Comparison of ENCODE assay signal across 31 mouse cellular contexts in the genomic region with DNA sequence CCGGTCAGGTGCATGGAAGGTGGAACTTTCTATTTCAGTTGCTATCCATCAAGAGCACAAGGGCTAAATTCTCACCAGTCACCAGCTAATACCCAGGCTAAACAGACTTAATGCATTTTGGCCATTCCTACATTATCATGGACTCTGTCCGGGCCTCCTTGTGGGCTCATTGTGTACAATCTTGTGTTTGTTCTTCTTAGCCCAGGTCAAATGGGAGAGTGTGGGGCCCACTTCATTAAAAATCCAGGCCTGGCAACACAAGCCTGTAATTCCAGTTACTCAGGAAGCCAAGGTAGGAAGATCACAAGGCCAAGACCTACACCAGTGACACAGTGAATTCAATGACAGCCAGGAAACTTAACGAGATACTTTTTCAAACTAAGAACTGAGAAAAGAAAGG. TPM values are rescaled to one million over a fixed set of nuclear protein-coding genes. Genes with fewer than 3 reads are reported as not detected.
DNase-seq lines count a peak whose midpoint lies in the region; ATAC-seq and TF ChIP-seq lines count a peak whose summit lies in the region.
"Had no signal": no experiment of that assay in that cellular context is flagged by ENCODE, and none has a peak within 500 bp of the region (broad histone marks: within the 10 kb centered on the region; RNA-seq: fewer than 3 reads in every experiment).

No protein-coding gene starts in this region.

- no peaks in the 10 kb centered on the region for H3K4me1 ChIP-seq in intestine, embryonic 15.5 days (replicated peaks)
- no peaks in the 10 kb centered on the region for H3K4me1 ChIP-seq in intestine, postnatal 0 days (replicated peaks; ENCODE audit: control insufficient read depth, insufficient read depth, low read length)
- no peaks in the 10 kb centered on the region for H3K4me1 ChIP-seq in intestine, embryonic 16.5 days (ENCODE audit: control insufficient read depth, insufficient read depth, low read length)
- H3K4me1 ChIP-seq in stomach, embryonic 15.5 days = no peaks in the 10 kb centered on the region
- H3K4me1 ChIP-seq: embryonic facial prominence, embryonic 10.5 days; embryonic facial prominence, embryonic 13.5 days; forebrain, embryonic 12.5 days; forebrain, embryonic 15.5 days; hindbrain, embryonic 12.5 days; hindbrain, embryonic 15.5 days had no signal

- no peak for TF ChIP-seq CTCF in intestine, postnatal 0 days (IDR thresholded peaks at IDR 0.05; ENCODE audit: low read depth)

- no peak for DNase-seq in cerebellum, postnatal 10 days
- DNase-seq in kidney, postnatal 36 days = no peak
- DNase-seq: adrenal gland, postnatal 10 days; adrenal gland, postnatal 36 days; B cell, adult 2 months; cerebellum, adult 11 months; cerebellum, adult 2 months; cerebellum, adult 9-11 months; cerebellum, postnatal 36 days; embryo, embryonic 11 days; gastrocnemius, postnatal 25 days; heart, adult 2 months had no signal

- no peaks in the 10 kb centered on the region for H3K36me3 ChIP-seq in intestine, embryonic 15.5 days
- no peaks in the 10 kb centered on the region for H3K36me3 ChIP-seq in intestine, postnatal 0 days (ENCODE audit: control insufficient read depth, insufficient read depth)
- no peaks in the 10 kb centered on the region for H3K36me3 ChIP-seq in intestine, embryonic 16.5 days (ENCODE audit: control insufficient read depth, insufficient read depth, low read length)
- no peaks in the 10 kb centered on the region for H3K36me3 ChIP-seq in stomach, embryonic 15.5 days
- H3K36me3 ChIP-seq: embryonic facial prominence, embryonic 10.5 days; embryonic facial prominence, embryonic 13.5 days; forebrain, embryonic 12.5 days; forebrain, embryonic 15.5 days; hindbrain, embryonic 12.5 days; hindbrain, embryonic 15.5 days had no signal

- H3K4me3 ChIP-seq in intestine, embryonic 15.5 days (replicated peaks) = no peak overlapping the region
- H3K4me3 ChIP-seq in intestine, postnatal 0 days (ENCODE audit: low read depth, low read length) = no peak overlapping the region
- H3K4me3 ChIP-seq in intestine, embryonic 16.5 days (ENCODE audit: low read length) = no peak overlapping the region
- H3K4me3 ChIP-seq in stomach, embryonic 15.5 days (replicated peaks) = no peak overlapping the region
- H3K4me3 ChIP-seq: embryonic facial prominence, embryonic 10.5 days; embryonic facial prominence, embryonic 13.5 days; erythroblast, embryonic 14.5 days; forebrain, embryonic 12.5 days; forebrain, embryonic 15.5 days; heart, adult 2 months; hindbrain, embryonic 12.5 days; hindbrain, embryonic 15.5 days had no signal

- no peak overlapping the region for H3K27ac ChIP-seq in intestine, embryonic 15.5 days
- H3K27ac ChIP-seq in intestine, postnatal 0 days (ENCODE audit: low read depth, low read length) = no peak overlapping the region
- H3K27ac ChIP-seq in intestine, embryonic 16.5 days (ENCODE audit: low read length) = no peak overlapping the region
- no peak overlapping the region for H3K27ac ChIP-seq in stomach, embryonic 15.5 days
- H3K27ac ChIP-seq: embryonic facial prominence, embryonic 10.5 days; embryonic facial prominence, embryonic 13.5 days; forebrain, embryonic 12.5 days; forebrain, embryonic 15.5 days; heart, adult 2 months; hindbrain, embryonic 12.5 days; hindbrain, embryonic 15.5 days had no signal

- no peaks in the 10 kb centered on the region; the same call in 1 of the 2 replicates for H3K27me3 ChIP-seq in intestine, embryonic 15.5 days (replicated peaks)
- no peaks in the 10 kb centered on the region for H3K27me3 ChIP-seq in intestine, postnatal 0 days (replicated peaks; ENCODE audit: control insufficient read depth, insufficient read depth, low read length)
- H3K27me3 ChIP-seq in intestine, embryonic 16.5 days (replicated peaks; ENCODE audit: control insufficient read depth, insufficient read depth, low read length) = no peaks in the 10 kb centered on the region
- H3K27me3 ChIP-seq in stomach, embryonic 15.5 days (replicated peaks) = no peaks in the 10 kb centered on the region
- H3K27me3 ChIP-seq: CH12.LX; forebrain, embryonic 15.5 days; hindbrain, embryonic 15.5 days; Patski had no signal

- H3K9me3 ChIP-seq in intestine, embryonic 15.5 days = no peaks in the 10 kb centered on the region
- no peaks in the 10 kb centered on the region for H3K9me3 ChIP-seq in intestine, postnatal 0 days (ENCODE audit: control insufficient read depth)
- no peaks in the 10 kb centered on the region for H3K9me3 ChIP-seq in intestine, embryonic 16.5 days (ENCODE audit: control insufficient read depth, low read length)
- H3K9me3 ChIP-seq in stomach, embryonic 15.5 days = no peaks in the 10 kb centered on the region
- H3K9me3 ChIP-seq: embryonic facial prominence, embryonic 10.5 days; embryonic facial prominence, embryonic 13.5 days; forebrain, embryonic 12.5 days; forebrain, embryonic 15.5 days; G1E; hindbrain, embryonic 12.5 days; hindbrain, embryonic 15.5 days had no signal

- no peak overlapping the region for H3K4me2 ChIP-seq in intestine, embryonic 15.5 days (replicated peaks)
- no peak overlapping the region for H3K4me2 ChIP-seq in intestine, postnatal 0 days (replicated peaks; ENCODE audit: low read depth)
- no peak overlapping the region for H3K4me2 ChIP-seq in intestine, embryonic 16.5 days (ENCODE audit: low read depth, low read length)
- no peak overlapping the region for H3K4me2 ChIP-seq in stomach, embryonic 15.5 days
- H3K4me2 ChIP-seq: embryonic facial prominence, embryonic 13.5 days; forebrain, embryonic 12.5 days; forebrain, embryonic 15.5 days; heart, embryonic 11.5 days; hindbrain, embryonic 12.5 days; hindbrain, embryonic 15.5 days had no signal

- whole genome bisulfite sequencing in intestine, embryonic 15.5 days = 75% methylated on average over 3 of the region's 3 CpGs
- WGBS in intestine, postnatal 0 days = 70% methylated on average over 3 of the region's 3 CpGs
- 71% methylated on average over 3 of the region's 3 CpGs for WGBS in intestine, embryonic 16.5 days
- WGBS in stomach, embryonic 15.5 days = 78% methylated on average over 3 of the region's 3 CpGs

- 0 out of 2 replicates have a peak, but pooled peaks have one; percentile 20 for ATAC-seq in intestine, embryonic 15.5 days
- ATAC-seq in intestine, postnatal 0 days = no peak
- peak; percentile 55; the same call in 1 of the 2 replicates for ATAC-seq in intestine, embryonic 16.5 days
- peak; percentile 70 for ATAC-seq in stomach, embryonic 15.5 days (ENCODE audit: insufficient read depth, low FRiP score, low read depth)
- ATAC-seq: forebrain, embryonic 15.5 days; Patski had no signal

- H3K9ac ChIP-seq in intestine, embryonic 15.5 days = no peak overlapping the region
- H3K9ac ChIP-seq in intestine, postnatal 0 days (ENCODE audit: low read depth, low read length) = no peak overlapping the region
- no peak overlapping the region for H3K9ac ChIP-seq in intestine, embryonic 16.5 days (ENCODE audit: low read depth, low read length)
- no peak overlapping the region for H3K9ac ChIP-seq in stomach, embryonic 15.5 days
- H3K9ac ChIP-seq: embryonic facial prominence, embryonic 13.5 days; forebrain, embryonic 12.5 days; forebrain, embryonic 15.5 days; hindbrain, embryonic 12.5 days; hindbrain, embryonic 15.5 days had no signal

RNA-seq across cellular contexts. Expression of gene Mospd2, which starts 9.0 kb away (rescaled TPM):
- polyA plus RNA-seq in intestine, embryonic 15.5 days (2015; fragmentation: Nextera tagmentation; extraction: Ambion mirVana) = 19.3 and 23.2 TPM in 2 replicates
- 19.4 and 20.6 TPM in 2 replicates for polyA plus RNA-seq in intestine, postnatal 0 days (2015; fragmentation: Nextera tagmentation; extraction: Ambion mirVana)
- 21.1 and 21.6 TPM in 2 replicates for polyA plus RNA-seq in intestine, embryonic 16.5 days (2015; fragmentation: Nextera tagmentation; extraction: Ambion mirVana)
- polyA plus RNA-seq in stomach, embryonic 15.5 days (2015; fragmentation: Nextera tagmentation; extraction: Ambion mirVana) = 25.2 and 26.4 TPM in 2 replicates

RNA-seq across cellular contexts. Expression of gene Fancb, which starts 9.2 kb away (rescaled TPM):
- polyA plus RNA-seq in intestine, embryonic 15.5 days (2015; fragmentation: Nextera tagmentation; extraction: Ambion mirVana) = 7.5 and 9.4 TPM in 2 replicates
- polyA plus RNA-seq in intestine, postnatal 0 days (2015; fragmentation: Nextera tagmentation; extraction: Ambion mirVana) = 2.1 TPM in 2 replicates
- 6.9 and 7.2 TPM in 2 replicates for polyA plus RNA-seq in intestine, embryonic 16.5 days (2015; fragmentation: Nextera tagmentation; extraction: Ambion mirVana)
- polyA plus RNA-seq in stomach, embryonic 15.5 days (2015; fragmentation: Nextera tagmentation; extraction: Ambion mirVana) = 10.3 and 11.2 TPM in 2 replicates

RNA-seq across cellular contexts. Expression of gene Gm17604, which starts 33.4 kb away (rescaled TPM):
- not detected in 2 replicates for polyA plus RNA-seq in intestine, embryonic 15.5 days (2015; fragmentation: Nextera tagmentation; extraction: Ambion mirVana)
- not detected in 2 replicates for polyA plus RNA-seq in intestine, postnatal 0 days (2015; fragmentation: Nextera tagmentation; extraction: Ambion mirVana)
- polyA plus RNA-seq in intestine, embryonic 16.5 days (2015; fragmentation: Nextera tagmentation; extraction: Ambion mirVana) = not detected in 2 replicates
- polyA plus RNA-seq in stomach, embryonic 15.5 days (2015; fragmentation: Nextera tagmentation; extraction: Ambion mirVana) = not detected in 2 replicates
- polyA plus RNA-seq: cerebellum, adult 2 months; cortical plate, adult 2 months; embryonic facial prominence, embryonic 10.5 days; embryonic facial prominence, embryonic 13.5 days; erythroblast, embryonic 14.5 days; forebrain, embryonic 12.5 days; forebrain, embryonic 15.5 days; G1E; gonadal fat pad, adult 2 months; heart, adult 2 months; heart, embryonic 11.5 days; heart, embryonic 14.5 days; heart, postnatal 0 days; hindbrain, embryonic 12.5 days; hindbrain, embryonic 15.5 days; Patski had no signal
